ENCODE assay signal across 25 mouse cellular contexts in the genomic region with DNA sequence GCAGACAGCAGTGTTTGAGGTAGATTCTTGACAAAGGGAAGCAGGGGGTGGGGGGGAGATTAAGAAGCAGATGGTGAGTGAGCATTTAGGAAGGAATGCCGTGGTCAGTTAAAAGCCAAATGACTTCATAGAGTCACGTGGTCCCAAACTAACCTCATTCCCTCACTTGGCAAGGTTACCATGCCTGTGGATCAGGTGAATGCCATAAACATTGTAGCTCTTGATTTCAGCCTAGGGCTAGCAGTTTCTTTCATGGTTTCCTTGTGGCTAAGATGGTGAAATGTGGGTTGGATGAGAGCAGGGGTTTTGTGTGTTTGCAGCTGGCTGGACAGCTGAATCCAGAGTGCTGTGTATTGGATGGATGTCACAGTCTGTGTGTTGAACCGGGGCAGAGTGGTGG.
DNase-seq lines count a peak whose midpoint lies in the region; ATAC-seq and TF ChIP-seq lines count a peak whose summit lies in the region.
"Had no signal": no experiment of that assay in that cellular context is flagged by ENCODE, and none has a peak within 500 bp of the region (broad histone marks: within the 10 kb centered on the region; RNA-seq: fewer than 3 reads in every experiment).

No protein-coding gene starts in this region.

- peak; percentile 37 for DNase-seq in kidney, adult 11 months
- DNase-seq in 3134 (ENCODE audit: extremely low read depth, insufficient read length, low spot score) = peak; percentile 84
- peak; percentile 91 for DNase-seq in fibroblast of lung, adult 2 months (ENCODE audit: low read depth)
- no peak for DNase-seq in gastrocnemius, adult 18-20 months (ENCODE audit: low spot score)
- no peak for DNase-seq in lung, postnatal 10 days
- DNase-seq: adrenal gland, postnatal 25 days; forebrain, postnatal 0 days; gastrocnemius, postnatal 10 days; layer of hippocampus, postnatal 36 days; lung, embryonic 14.5 days; lung, postnatal 36 days; thymus, postnatal 4 days had no signal

- H3K79me3 ChIP-seq in C2C12 (ENCODE audit: low read depth) = no peaks in the 10 kb centered on the region

- no peaks in the 10 kb centered on the region for H3K79me2 ChIP-seq in C2C12 (ENCODE audit: control insufficient read depth, insufficient read depth)

- H3K27me3 ChIP-seq in kidney, embryonic 14.5 days (ENCODE audit: control insufficient read depth, insufficient read depth, low read length) = no peaks in the 10 kb centered on the region
- no peaks in the 10 kb centered on the region for H3K27me3 ChIP-seq in C2C12 (ENCODE audit: control insufficient read depth, insufficient read depth, insufficient read length)
- H3K27me3 ChIP-seq: embryonic facial prominence, embryonic 13.5 days; heart, embryonic 15.5 days; liver, embryonic 15.5 days; neural tube, embryonic 13.5 days had no signal

- WGBS in kidney, embryonic 14.5 days = 47% methylated on average over 3 of the region's 3 CpGs

- H3K27ac ChIP-seq in kidney, embryonic 14.5 days (ENCODE audit: low read depth, low read length) = no peak overlapping the region
- H3K27ac ChIP-seq: embryonic facial prominence, embryonic 13.5 days; forebrain, embryonic 12.5 days; heart, embryonic 15.5 days; kidney, embryonic 15.5 days; liver, embryonic 15.5 days; midbrain, embryonic 12.5 days; neural tube, embryonic 13.5 days had no signal

- H3K4me2 ChIP-seq in kidney, embryonic 14.5 days (replicated peaks; ENCODE audit: low read depth, low read length) = no peak overlapping the region
- H3K4me2 ChIP-seq: embryonic facial prominence, embryonic 13.5 days; forebrain, embryonic 12.5 days; heart, embryonic 15.5 days; kidney, embryonic 15.5 days; liver, embryonic 15.5 days; lung, embryonic 14.5 days; midbrain, embryonic 12.5 days; neural tube, embryonic 13.5 days had no signal

- peaks cover 4% of the 10 kb centered on the region; the same call in 1 of the 2 replicates for H3K4me1 ChIP-seq in kidney, embryonic 14.5 days (ENCODE audit: control insufficient read depth, insufficient read depth, low read length)
- H3K4me1 ChIP-seq: heart, embryonic 15.5 days; liver, embryonic 15.5 days; megakaryocyte, embryonic 14.5 days had no signal

- H3K36me3 ChIP-seq in kidney, embryonic 14.5 days (ENCODE audit: control insufficient read depth, insufficient read depth, low read length) = no peaks in the 10 kb centered on the region
- no peaks in the 10 kb centered on the region for H3K36me3 ChIP-seq in C2C12 (ENCODE audit: control insufficient read depth, insufficient read depth)
- H3K36me3 ChIP-seq: embryonic facial prominence, embryonic 13.5 days; forebrain, embryonic 12.5 days; G1E; heart, embryonic 15.5 days; kidney, embryonic 15.5 days; liver, embryonic 15.5 days; midbrain, embryonic 12.5 days; neural tube, embryonic 13.5 days had no signal

- no peak overlapping the region for H3K4me3 ChIP-seq in kidney, embryonic 14.5 days (ENCODE audit: low read length)
- no peak overlapping the region for H3K4me3 ChIP-seq in C2C12 (ENCODE audit: insufficient read depth, poor library complexity, severe bottlenecking)
- H3K4me3 ChIP-seq: embryonic facial prominence, embryonic 13.5 days; erythroblast, embryonic 14.5 days; forebrain, embryonic 12.5 days; heart, embryonic 15.5 days; kidney, embryonic 15.5 days; liver, embryonic 15.5 days; megakaryocyte, embryonic 14.5 days; midbrain, embryonic 12.5 days; neural tube, embryonic 13.5 days had no signal

- ATAC-seq in kidney, embryonic 14.5 days (ENCODE audit: low FRiP score, low TSS enrichment) = no peak
- ATAC-seq: forebrain, postnatal 0 days; hindbrain, embryonic 16.5 days had no signal

- TF ChIP-seq CTCF in C2C12 (IDR thresholded peaks at IDR 0.05; ENCODE audit: control insufficient read depth, insufficient read depth, insufficient read length) = no peak

- no peaks in the 10 kb centered on the region for H3K9me3 ChIP-seq in kidney, embryonic 14.5 days (ENCODE audit: control insufficient read depth, low read length)
- H3K9me3 ChIP-seq: embryonic facial prominence, embryonic 13.5 days; forebrain, embryonic 12.5 days; heart, embryonic 15.5 days; kidney, embryonic 15.5 days; liver, embryonic 15.5 days; megakaryocyte, embryonic 14.5 days; midbrain, embryonic 12.5 days; neural tube, embryonic 13.5 days had no signal

- H3ac ChIP-seq in C2C12 (ENCODE audit: control insufficient read depth, insufficient read length, low read depth) = no peak overlapping the region

- H3K9ac ChIP-seq in kidney, embryonic 14.5 days (ENCODE audit: low read depth, low read length) = no peak overlapping the region
- H3K9ac ChIP-seq: embryonic facial prominence, embryonic 13.5 days; forebrain, embryonic 12.5 days; forebrain, postnatal 0 days; heart, embryonic 15.5 days; kidney, embryonic 15.5 days; liver, embryonic 15.5 days; lung, embryonic 14.5 days; midbrain, embryonic 12.5 days; neural tube, embryonic 13.5 days had no signal

TF ChIP-seq in C2C12, 6 proteins besides CTCF, POLR2A, EP300 and RAD21:
- TF ChIP-seq USF1 (IDR thresholded peaks at IDR 0.05; ENCODE audit: low read depth) (peak; percentile 97), FOSL1 (IDR thresholded peaks at IDR 0.05; ENCODE audit: insufficient read depth, low read length, poor library complexity, severe bottlenecking) (no peak), MYOG (IDR thresholded peaks at IDR 0.05; ENCODE audit: control insufficient read depth, extremely low read depth, insufficient read length) (no peak), MAX (IDR thresholded peaks at IDR 0.05) (peak; percentile 60), MYOD1 (IDR thresholded peaks at IDR 0.05; ENCODE audit: control insufficient read depth, insufficient read length, low read depth) (peak; percentile 81), CEBPB (IDR thresholded peaks at IDR 0.05; ENCODE audit: low read depth) (no peak)

Comparison
In these comparisons a context has a peak if more than half of its experiments do, and no peak if none do; other contexts are left out.
1. DNase-seq: peak in kidney, adult 11 months (single experiment), 3134 (single experiment) and fibroblast of lung, adult 2 months (single experiment); none in gastrocnemius, adult 18-20 months (single experiment) and lung, postnatal 10 days (single experiment).